Comparison of ENCODE assay signal across 17 mouse cellular contexts in genomic region chr2:152193346-152193710, GRCm38 (mm10). TPM values are rescaled to one million over a fixed set of nuclear protein-coding genes. Genes with fewer than 3 reads are reported as not detected.
"Had no signal": no experiment of that assay in that cellular context is flagged by ENCODE, and none has a peak within 500 bp of the region (broad histone marks: within the 10 kb centered on the region; RNA-seq: fewer than 3 reads in every experiment).

No protein-coding gene starts in this region.

- H3K27ac ChIP-seq: midbrain, embryonic 10.5 days; midbrain, embryonic 12.5 days; neural tube, embryonic 13.5 days; neural tube, embryonic 15.5 days had no signal

- H3K4me3 ChIP-seq: midbrain, embryonic 10.5 days; midbrain, embryonic 12.5 days; myocyte; neural tube, embryonic 13.5 days; neural tube, embryonic 15.5 days had no signal

- H3K9ac ChIP-seq: lung, embryonic 14.5 days; midbrain, embryonic 12.5 days; neural tube, embryonic 13.5 days; neural tube, embryonic 15.5 days had no signal

- DNase-seq: lung, adult 18-20 months; lung, embryonic 14.5 days; lung, postnatal 10 days; lung, postnatal 4 days; midbrain, embryonic 14.5 days; right cerebral cortex, postnatal 25 days; right cerebral cortex, postnatal 4 days; spleen, adult 18-20 months; thymus, adult 18-20 months; thymus, postnatal 14 days; thymus, postnatal 36 days had no signal

- H3K36me3 ChIP-seq: midbrain, embryonic 10.5 days; midbrain, embryonic 12.5 days; neural tube, embryonic 13.5 days; neural tube, embryonic 15.5 days had no signal

- H3K9me3 ChIP-seq: midbrain, embryonic 10.5 days; midbrain, embryonic 12.5 days; neural tube, embryonic 13.5 days; neural tube, embryonic 15.5 days had no signal

RNA-seq across cellular contexts. Expression of gene Tcf15, which starts 50.0 kb away (rescaled TPM):
- total RNA-seq: megakaryocyte, adult 5-6 weeks had no signal
